Mouse (Mus musculus) CD4-positive, CD25-positive, alpha-beta regulatory T cell, adult 4 months (primary cell): ENCODE data around the gene Rpa2. TPM values are rescaled to one million over a fixed set of nuclear protein-coding genes. Genes with fewer than 3 reads are reported as not detected.
"Not testable (repeated sequence)": the region's sequence is repeated elsewhere in the genome, so short reads cannot be mapped to it uniquely, and the experiment has no call there.

Experiments used
- ATAC-seq: one replicate; pipeline ENCODE4 v1.8.0; 2017
- polyA plus RNA-seq, 2 experiments: library from polyadenylated mRNA; unstranded; fragments of 100-300 nt; shearing (Covaris generic); gene quantifications; one replicate each; pipeline ENCODE4 v1.2.1; 2017

Rpa2 gene
- 10 to 100 TPM; 64.3 to 66.9 TPM for polyA plus RNA-seq

DNA sequence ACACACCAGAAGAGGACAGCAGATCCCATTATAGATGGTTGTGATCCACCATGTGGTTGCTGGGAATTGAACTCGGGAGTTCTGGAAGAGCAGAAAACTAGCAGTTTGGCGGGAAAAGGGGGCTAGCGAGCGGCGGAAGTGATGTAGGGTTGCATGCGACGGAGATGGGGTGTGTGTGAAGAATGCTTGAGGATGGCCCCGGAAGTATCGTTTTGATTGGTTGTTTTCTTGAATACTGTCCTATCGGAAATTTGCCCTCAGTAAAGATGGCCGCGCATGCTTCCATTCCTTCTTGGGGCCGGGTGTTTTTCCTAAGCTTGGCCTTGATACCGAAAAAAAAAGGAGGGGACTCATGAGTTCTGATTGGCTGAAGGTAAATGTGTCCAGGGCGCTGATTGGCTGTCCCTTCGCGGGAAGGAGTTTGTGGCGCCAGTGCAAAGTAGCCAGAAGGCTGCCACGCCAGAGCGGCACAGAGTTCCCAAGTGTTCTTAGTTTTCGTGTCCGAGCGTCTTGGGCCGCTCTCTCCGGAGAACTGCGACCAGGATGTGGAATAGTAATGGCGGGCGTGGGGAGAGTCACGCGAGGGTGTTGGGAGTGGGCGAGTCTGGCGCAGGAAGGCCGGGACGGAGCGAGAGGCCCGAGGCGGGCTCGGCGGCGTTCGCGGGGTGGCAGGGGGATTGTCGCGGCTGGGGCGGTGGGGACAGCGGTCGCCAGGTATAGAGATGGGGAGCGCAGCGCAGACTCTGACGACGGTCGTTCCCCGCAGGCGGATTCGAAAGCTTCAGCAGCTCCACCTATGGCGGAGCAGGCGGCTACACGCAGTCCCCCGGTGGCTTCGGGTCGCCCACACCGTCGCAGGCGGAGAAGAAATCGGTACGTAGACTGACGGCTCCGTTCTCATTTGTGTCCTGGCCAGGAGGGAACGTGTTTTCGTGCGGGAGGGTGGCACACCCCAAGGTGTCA lies at the start of gene Rpa2:
Gene Rpa2 (plus strand): TSS at position 419 of the 963 bp plus-strand sequence.
- peak; percentile 95 for ATAC-seq

DNA sequence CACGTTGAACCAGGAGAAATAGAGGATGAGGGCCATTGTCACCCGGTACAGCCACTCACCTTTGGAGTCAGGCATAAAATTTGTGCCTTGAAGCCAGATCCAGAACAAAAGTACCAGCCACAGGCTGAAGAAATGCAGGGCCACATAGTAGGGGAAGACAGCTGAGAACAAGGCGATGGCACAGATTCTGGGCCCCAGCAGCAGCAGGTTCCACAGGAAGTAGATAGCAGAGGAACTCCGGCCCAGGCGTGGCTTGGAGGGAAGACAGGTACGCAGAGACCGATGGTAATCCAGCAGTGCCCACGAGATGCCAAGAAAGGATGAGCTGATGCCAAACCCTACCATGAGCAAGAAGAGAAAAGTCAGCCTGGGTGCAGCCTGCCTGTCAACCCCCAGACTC lies 39.9 kb upstream of the Rpa2 start:
- no peak for ATAC-seq

DNA sequence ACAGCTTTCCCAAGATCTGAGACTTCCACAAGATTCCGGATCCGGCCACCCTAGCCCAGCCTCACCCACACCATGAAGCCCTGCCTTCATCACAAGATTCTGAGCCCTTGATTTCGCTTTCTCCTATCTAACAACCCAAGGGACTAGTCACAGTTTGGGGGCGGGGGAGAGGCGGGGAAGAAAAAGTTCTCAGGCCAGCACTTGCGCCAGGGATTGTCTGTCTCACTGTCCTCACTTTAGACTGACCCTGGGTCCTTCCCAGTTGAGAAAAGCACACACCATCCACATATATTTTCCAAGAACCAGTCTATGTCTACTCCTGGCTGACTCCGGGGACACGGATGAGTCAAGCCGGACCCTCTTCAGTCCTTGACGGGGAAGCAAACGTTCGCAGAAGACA lies 36.5 kb upstream of the Rpa2 start:
- ATAC-seq = no peak

DNA sequence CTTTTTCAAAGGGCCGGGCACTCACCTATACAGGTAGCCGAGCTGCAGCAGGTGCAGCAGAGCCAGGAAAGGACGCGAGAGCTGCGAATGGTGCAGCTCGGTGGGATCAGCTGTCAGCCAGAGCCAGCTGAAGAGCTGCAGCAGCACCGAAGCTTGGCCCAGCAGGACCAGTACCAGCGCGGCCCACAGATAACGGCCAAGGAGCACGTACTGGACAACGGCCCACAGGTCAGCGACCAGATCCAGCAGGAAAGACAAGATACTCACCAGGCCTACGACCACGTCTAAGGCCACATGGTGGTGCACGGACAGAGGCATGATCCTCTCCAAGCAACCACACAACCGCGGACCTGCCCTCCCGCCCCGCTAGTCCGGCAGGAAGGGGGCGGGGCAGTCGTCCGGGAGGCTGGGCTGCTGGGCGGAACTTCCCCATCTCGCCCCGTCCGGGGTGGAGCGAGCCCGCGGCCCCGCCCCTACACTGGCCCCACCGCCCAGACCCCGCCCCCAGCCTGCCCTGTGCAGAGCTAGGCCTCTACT lies 35.9 kb upstream of the Rpa2 start, which contains the start of gene Xkr8:
Gene Xkr8 (minus strand): TSS at position 399 of the 537 bp plus-strand sequence.
- ATAC-seq = peak; percentile 91

DNA sequence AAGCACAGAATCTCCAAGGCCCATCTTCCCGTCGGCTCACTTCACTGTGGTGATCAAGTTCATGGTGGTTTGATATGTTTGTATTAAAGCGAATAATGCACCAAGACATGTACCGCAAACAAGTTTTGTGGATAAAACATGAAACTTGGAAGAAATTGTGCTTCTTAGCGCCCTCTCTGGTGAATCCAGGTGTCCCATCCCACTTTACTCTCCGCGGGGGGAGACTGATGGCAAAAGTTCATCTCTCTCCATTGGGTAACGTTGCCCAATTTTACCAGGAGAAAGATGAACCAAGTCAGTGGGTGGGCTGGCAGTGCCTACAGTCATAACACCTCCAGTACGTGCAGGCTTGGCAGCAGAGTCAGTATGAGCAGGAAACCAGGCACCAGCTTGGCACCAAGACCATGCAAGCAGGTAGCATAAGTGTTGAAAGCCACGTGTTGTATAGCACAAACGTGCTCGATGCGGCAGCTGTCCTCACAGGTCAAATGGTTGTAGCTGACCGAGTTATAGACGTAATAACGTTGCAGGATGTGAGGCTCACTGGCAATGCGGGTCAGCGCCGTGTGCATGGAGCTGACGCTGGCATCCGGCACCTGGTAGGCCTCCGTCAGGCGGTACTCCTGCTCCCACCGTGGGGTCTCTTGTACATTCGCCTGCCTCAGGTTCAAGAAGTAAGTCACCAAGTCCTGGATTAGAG lies 34.9 kb upstream of the Rpa2 start:
- ATAC-seq = no peak

DNA sequence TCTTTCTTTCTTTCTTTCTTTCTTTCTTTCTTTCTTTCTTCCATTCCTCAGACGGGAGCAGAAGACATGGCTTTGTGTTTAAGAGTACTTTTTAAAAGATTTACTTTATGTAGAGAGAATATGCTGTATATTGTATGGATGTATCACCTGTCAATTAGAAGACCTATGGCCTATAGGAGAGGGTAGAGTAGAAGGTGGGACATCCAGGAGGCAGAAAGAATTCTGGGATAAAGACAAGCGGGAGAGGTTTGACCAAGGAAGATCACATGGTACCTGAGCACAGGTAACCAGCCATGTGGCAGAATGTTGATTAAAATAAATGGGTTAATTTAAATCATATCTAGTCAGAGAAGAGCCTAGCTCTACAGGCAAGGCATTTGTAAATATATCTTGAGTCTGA lies 33.4 kb upstream of the Rpa2 start:
- no peak for ATAC-seq

DNA sequence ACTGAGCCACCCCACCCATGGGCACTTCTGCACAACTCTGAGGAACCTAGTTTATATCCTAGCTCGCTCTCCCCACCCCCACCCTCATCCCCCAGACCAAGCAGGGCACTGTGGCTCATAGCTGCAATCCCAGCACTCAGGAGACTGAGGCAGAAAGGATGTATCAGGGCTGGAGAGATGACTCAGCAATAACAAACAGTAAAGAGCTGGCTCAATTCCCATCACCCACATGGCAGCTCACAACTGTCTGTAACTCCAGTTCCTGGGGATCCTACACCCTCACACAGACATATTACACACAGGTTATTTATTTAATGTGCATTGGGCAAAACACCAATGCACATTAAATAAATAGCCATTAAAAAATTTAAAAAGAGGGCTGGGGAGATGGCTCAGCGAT lies 32.7 kb upstream of the Rpa2 start:
- ATAC-seq = no peak

DNA sequence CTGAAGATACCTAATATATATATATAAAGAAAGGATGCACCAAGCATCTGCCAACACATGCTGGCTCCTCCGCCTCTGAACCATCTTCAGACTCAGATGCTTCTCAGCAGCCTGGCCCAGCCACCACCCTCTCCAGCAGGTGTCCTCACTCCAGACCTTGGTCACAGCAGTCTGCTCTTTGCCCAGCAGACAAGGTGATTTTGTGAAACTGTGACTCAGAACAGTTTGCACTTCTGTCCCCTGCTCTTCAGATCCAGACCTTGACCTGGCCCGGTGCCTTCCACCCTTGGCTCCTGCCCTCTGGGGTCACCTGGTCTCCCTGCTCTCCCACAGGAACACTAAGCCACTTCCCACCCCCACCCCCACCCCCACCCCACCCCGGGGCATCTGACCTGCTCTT lies 32.2 kb upstream of the Rpa2 start:
- ATAC-seq = no peak

DNA sequence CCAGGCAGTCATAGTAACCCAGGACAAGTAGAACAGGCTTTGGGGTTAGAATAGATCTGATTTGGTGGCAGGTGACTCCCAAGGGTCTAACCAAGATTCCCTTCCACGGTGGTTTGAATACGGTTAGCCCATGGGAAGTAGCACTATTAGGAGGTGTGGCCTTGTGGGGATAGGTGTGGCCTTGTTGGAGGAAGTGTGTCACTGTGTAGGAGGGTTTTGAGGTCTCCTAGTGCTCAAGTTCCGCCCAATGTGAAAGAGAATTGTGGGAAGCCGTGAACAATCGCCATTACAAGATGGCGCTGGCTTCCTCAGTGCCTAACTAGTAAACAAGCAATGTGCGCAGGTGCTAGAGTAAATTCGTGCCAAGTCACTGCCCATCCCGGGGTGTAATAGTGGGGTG lies 31.0 kb upstream of the Rpa2 start:
- not testable (repeated sequence) for ATAC-seq

DNA sequence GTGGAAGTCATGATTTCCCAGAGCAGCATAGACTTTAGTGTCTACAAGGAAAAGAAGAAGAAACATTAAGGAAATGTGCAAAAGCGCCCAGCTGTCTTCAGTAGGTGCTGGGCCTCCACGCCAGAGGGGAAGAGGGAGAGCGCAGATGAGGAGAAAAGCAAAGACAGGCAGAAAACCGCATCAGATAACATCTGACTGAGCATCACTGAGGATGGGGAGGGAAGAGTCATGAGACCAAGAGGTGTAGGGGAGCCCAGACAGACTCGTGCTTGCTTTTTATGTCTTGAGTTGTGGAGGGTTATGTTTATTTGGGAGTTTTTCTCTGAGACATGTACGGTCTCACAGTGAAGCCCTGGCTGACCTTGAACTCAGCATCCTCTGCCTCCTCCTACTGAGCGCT lies 26.6 kb upstream of the Rpa2 start:
- no peak for ATAC-seq

DNA sequence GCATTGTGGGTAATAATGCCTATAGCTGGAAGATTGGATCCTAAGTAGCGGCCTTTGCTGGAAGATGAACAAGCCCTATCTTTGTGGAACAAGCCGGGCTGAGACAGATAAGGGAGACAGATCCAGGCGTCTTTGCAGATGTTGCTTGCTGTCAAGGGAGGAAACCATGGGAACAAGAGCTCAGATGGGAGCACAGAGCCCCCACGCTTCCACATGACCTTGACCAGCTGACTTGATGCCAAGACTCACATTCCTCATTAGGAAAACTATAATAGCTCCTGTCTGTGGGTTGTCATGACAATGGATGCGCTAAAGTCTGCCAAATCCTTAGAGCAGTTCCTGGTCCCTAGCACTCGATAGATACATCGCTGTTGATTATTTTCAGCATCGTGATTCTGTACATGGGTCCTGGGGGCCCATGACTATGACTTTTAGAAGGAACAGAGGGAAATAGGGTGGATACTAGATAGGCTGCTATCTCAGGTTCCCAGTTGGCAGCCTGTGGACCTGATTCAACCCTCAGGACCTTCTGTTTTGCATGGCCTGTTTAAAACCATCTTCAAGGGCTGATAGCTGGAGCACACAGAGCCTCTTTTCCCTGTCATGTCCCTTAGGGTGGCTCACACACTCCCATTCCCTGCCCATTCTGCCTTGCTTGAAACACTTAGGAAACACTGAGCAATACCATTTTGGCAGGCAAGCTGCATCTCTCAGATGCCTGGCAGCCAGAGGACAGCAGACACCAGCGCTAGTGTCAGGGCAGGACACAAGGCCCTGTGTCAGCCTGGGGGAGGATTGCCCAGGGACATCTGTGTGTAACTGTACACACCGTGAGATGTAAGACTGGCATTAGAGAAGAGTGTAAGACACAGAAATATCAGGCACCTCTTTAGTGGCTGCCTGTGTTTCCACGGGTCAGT lies 23.9 kb upstream of the Rpa2 start:
- no peak for ATAC-seq

DNA sequence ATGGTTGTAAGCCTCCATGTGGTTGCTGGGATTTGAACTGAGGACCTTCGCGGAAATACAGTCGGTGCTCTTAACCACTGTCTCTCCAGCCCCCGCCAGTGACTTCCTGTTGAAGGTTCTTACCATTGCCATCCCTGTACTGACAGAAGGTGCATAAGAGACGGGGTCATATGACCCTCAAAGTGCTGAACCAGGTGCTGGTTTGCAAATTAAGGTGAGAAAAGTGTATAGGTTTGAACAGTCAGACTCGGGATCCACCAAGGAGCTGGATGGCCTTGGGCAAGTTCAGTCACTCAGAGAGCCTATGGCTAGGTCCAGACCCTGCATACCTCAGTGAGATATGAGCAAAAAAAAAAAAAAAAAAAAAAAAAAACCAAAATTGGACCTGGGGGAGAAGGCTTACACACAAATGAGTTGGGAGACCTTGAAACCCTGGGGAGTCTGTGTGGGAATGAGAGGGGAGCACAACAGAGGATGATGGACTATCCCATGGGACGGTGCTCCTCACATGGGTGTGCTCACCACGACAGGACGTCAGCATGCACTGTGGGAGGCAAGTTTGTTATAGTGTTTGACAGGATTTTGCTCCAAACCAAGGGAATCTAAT lies 21.1 kb upstream of the Rpa2 start:
- no peak for ATAC-seq

DNA sequence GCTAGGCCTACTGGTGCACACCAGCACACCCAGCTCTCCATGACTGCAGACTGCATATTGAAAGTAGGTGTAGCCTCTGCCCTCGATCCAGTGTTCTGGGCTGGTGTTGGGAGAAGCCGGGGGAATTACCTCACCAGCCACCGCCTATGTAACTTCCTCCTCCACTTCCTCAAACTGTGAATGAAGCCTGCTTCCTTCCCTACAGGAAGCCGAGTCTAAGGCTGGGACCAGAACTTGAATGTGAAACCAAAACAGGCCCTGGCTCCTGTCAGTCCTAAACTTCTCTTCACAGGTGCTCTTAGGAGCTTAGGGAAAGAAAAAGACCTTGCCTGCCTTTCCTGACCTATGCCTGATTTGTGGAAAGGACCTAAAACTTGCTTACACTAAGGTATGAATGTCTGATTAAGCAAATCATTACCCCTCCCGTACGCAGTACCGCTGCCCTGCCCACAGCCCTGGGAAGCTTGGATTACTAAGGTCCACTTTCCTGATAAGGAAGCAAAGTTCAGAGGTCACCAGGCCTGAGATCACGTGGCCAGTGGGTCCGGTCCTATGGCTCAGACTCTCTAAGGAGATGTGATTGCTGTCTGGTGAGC lies 20.4 kb upstream of the Rpa2 start:
- peak; percentile 88 for ATAC-seq

DNA sequence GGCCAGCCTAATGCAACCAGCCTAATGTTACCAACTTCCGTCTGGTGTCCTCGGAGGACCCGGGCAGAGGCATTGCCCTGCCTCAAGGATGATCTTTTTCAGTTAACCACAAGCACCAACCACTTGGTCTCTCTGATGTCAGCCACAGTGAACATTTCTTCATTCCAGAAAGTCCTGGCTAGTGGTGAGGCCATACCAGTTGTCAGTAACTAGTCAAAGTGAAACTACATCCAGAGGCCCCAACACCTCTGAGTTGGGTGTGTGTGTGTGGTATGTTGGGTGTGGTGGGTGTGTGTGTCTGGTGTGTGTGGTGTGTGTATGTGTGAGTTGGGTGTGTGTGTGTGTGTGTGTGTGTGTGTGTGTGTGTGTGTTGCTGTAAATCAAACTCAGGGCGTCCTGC lies 19.4 kb upstream of the Rpa2 start:
- ATAC-seq = no peak

DNA sequence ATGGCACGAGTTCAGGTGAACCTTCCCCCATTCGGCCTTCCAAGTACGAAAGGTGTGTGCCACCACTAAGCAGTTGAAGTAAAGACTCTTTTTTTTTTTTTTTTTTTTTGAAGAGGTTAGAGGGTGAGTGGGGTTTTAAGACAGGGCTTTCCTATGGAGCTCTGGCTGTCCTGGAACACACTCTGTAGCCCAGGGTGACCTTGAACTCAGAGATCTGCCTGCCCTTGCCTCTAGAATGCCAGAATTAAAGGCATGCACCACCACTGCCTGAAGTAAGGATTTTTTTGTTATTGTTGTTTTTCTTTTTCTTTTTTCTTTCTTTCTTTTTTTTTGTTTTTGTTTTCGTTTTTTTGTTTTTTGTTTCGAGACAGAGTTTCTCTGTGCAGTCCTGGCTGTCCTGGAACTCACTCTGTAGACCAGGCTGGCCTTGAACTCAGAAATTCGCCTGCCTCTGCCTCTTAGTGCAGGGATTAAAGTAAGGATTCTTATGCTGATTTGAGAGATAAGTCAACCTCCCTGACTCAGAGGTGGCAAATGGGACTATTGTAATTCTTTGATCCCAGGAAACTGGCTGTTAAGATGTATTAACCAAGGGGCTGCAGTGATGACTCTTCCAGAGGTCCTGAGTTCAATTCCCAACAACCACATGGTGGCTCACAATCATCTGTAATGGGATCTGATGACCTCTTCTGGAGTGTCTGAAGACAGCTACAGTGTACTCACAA lies 18.7 kb upstream of the Rpa2 start:
- ATAC-seq = no peak

DNA sequence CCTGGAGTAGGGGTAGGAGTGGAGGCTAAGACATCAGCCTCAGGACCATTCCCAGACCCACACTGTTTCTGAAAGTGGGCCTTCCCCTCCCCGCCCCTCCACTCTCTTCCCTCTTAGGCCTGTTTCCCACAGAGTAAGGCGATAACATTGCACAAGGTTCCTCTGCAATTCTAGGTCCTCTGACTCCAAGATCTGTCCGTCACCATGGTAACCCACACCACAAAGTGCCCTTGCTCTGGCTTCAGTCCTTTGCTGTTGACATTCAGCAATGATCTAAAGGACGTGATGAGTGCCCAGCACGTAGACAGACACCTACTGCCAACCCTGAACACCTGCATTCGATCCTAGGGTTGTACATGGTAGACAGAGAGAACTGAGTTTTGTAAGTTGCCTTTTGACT lies 15.1 kb upstream of the Rpa2 start:
- ATAC-seq = no peak

DNA sequence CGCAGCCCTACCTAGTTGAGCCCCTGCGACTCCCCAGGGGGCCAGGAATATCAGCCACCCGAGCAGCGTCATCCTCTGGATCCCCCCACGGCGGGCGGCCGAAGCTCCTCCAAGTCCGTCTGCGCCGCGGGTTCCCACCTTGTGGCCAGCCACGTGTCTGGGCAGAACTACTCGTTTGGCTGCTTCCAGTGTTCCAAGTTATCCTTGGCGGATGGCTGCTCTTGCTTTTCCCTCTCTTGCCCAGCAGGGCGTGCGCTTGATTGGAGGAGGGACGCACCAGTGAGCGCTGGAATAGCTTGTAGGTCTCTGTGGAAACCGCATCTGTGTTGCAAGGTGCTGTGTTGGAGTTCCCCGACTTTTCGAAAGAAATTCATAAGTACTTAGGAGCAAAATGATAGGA lies 11.2 kb upstream of the Rpa2 start, which contains the start of gene Smpdl3b:
Gene Smpdl3b (minus strand): TSS at position 279 of the 400 bp plus-strand sequence.
- peak; percentile 89 for ATAC-seq

DNA sequence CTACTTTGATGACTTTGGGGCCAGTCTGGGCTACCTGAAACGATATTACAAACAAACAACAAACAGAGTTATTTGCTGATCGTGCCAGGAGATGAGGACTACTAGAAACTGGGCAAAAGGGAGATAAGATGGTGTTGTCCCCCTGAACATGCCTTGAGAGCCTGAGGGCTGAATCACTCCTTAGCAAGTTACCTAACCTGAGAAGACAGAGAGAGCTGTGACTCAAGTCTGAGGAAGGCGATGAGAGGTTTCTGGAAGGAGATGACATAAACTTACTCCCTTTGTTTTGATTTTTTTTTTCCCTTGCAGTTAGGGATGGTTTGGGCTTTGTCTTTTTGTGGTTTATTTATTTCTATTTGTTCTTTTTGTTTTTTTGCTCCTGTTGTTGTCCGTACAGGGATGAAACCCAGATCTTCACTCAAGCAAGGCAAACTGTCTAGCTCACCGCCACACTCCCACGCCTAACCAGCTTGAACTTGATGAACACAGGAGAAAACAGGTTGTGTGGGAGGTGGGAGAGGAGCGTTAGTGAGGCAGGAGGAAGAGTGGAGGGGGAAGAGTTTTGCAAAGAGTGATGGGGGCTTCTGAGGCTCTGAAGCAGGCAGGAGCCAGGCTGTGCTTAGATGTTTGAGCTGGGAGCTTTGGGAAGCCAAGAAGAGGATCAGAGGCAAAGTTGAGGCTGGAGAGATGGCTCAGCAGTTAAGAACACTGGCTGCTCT lies 10.3 kb upstream of the Rpa2 start:
- ATAC-seq = no peak

DNA sequence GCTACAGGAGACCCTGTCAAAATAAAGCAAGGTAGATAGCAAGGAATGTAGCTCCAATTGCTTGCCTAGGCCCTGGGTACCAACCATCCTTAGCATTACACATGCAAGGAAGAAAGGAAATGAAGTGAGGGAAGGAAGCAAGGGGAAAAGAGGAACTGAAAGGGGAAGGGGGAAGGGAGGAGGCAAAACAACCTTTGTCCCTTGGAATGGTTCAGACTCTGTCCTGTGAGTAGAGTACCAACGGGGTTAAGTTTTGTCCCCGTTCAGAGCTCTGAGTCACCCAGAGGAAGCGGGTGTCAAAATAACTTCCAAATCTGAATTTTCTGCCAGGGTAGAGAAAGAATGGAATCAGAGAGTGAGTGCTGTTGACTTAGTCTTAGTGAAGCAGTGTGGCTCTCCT lies 7.8 kb upstream of the Rpa2 start:
- no peak for ATAC-seq

DNA sequence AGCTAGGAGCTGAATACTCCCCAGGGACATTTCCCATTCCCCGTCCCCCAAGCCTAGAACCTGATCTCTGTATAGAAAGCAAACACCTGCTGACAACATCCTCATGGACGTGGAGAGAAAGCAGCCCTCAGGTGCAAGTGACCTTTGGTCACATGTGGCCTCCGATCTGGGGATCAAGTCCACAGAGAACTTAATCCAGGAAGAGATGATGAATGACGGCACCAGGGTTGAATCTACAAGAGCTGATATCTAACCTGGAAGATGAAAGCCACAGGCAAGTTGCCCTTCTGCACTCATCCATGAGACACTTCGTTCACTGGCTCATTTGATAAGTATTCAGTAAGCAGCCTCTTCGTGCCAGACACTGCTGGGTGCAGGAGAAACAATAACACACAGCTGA lies 5.5 kb upstream of the Rpa2 start:
- no peak for ATAC-seq
